Mouse (Mus musculus) hindbrain, embryonic 15.5 days (tissue): ENCODE results near the gene Cacna1f. TPM values are rescaled to one million over a fixed set of nuclear protein-coding genes. Genes with fewer than 3 reads are reported as not detected.

Experiments used
- ATAC-seq: fragments of 200-750 bp; cut with Nextera tagmentation; 2 replicates; pipeline ENCODE4 v1.8.0; 2017; ENCODE audit warnings: low read depth, moderate number of reproducible peaks, moderate TSS enrichment; ENCODE audit not compliant: low FRiP score
- H3K27ac ChIP-seq: fragments of 300-500 bp; sonication (generic); replicated peaks from 2 replicates; pipeline ENCODE4 v1.5.1; 2015; ENCODE audit warnings: mild to moderate bottlenecking, inconsistent platforms
- H3K27me3 ChIP-seq: fragments of 300-500 bp; sonication (generic); 2 replicates; pipeline ENCODE4 v1.6.1; 2015; ENCODE audit warnings: control low read depth, inconsistent platforms
- H3K36me3 ChIP-seq: fragments of 300-500 bp; sonication (generic); 2 replicates; pipeline ENCODE4 v1.6.1; 2015; ENCODE audit warnings: control low read depth, inconsistent platforms
- H3K4me1 ChIP-seq: fragments of 300-500 bp; sonication (generic); replicated peaks from 2 replicates; pipeline ENCODE4 v1.6.1; 2015; ENCODE audit warnings: control low read depth, inconsistent platforms
- H3K4me2 ChIP-seq: fragments of 300-500 bp; sonication (generic); 2 replicates; pipeline ENCODE4 v1.6.1; 2015; ENCODE audit warnings: moderate library complexity, mild to moderate bottlenecking, inconsistent platforms
- H3K4me3 ChIP-seq: fragments of 300-500 bp; sonication (generic); 2 replicates; pipeline ENCODE4 v1.5.1; 2015; ENCODE audit warnings: mild to moderate bottlenecking, inconsistent platforms
- H3K9ac ChIP-seq: fragments of 300-500 bp; sonication (generic); 2 replicates; pipeline ENCODE4 v1.6.1; 2015; ENCODE audit warnings: inconsistent platforms
- H3K9me3 ChIP-seq: fragments of 300-500 bp; sonication (generic); 2 replicates; pipeline ENCODE4 v1.6.1; 2016; ENCODE audit warnings: control low read depth, inconsistent platforms
- WGBS: fragments of 180-500 bp; shearing (Covaris S2); methylation state at CpG from one replicate; pipeline ENCODE4 v1.1.7; 2015; 5-methylcytosine and 5-hydroxymethylcytosine counted together
- polyA plus RNA-seq: library from polyadenylated mRNA; unstranded; fragments of >200 nt; fragmentation: Nextera tagmentation; extraction: Ambion mirVana; gene quantifications from 2 replicates; pipeline ENCODE4 v1.2.1, GENCODE M21; 2015

Gene Cacna1f
- polyA plus RNA-seq, 1 experiment from 2014 or later: 0.14 TPM

GRCm38 (mm10) chrX:7638401-7639091 is 31.7 kb downstream of the Cacna1f start, which contains the start of gene Syp:
Syp (plus strand) TSS chrX:7638471.
- Histone ChIP-seq H3K27me3 (no peaks in the 10 kb centered on the region), H3K9ac (peak within 1 kb of the TSS; percentile 64), H3K27ac (peak within 1 kb of the TSS; percentile 87), H3K9me3 (no peaks in the 10 kb centered on the region), H3K4me1 (0 out of 2 replicates have a peak, but pooled peaks cover 6% of the 10 kb centered on the region), H3K4me2 (peak within 1 kb of the TSS; percentile 63), H3K36me3 (no peaks in the 10 kb centered on the region), H3K4me3 (peak within 1 kb of the TSS; percentile 51)
- 20% methylated on average over 36 of the region's 42 CpGs for WGBS
- ATAC-seq: peak; percentile 88

- H3K27me3 ChIP-seq: no peaks in the 10 kb centered on the region
- H3K9ac ChIP-seq: peak overlapping the region; percentile 64
- no peaks in the 10 kb centered on the region for H3K36me3 ChIP-seq
- peak overlapping the region; percentile 51 for H3K4me3 ChIP-seq
- H3K4me1 ChIP-seq: 0 out of 2 replicates have a peak, but pooled peaks cover 6% of the 10 kb centered on the region
- peak overlapping the region; percentile 87 for H3K27ac ChIP-seq
- peak overlapping the region; percentile 63 for H3K4me2 ChIP-seq
- 27% methylated on average over 13 of the region's 13 CpGs for WGBS
- peak; percentile 36 for ATAC-seq
- no peaks in the 10 kb centered on the region for H3K9me3 ChIP-seq
These were observed 32.8 kb downstream of the Cacna1f start for GRCm38 (mm10) chrX:7639536-7640325.

GRCm38 (mm10) chrX:7640785-7641184 is 33.9 kb downstream of the Cacna1f start:
- Histone ChIP-seq H3K4me1 (0 out of 2 replicates have a peak, but pooled peaks cover 6% of the 10 kb centered on the region), H3K4me2 (peak overlapping the region; percentile 63), H3K27me3 (no peaks in the 10 kb centered on the region), H3K4me3 (peak overlapping the region; percentile 22; the same call in 1 of the 2 replicates), H3K9ac (0 out of 2 replicates have a peak overlapping the region, but pooled peaks have one; percentile 16), H3K27ac (no peak overlapping the region), H3K36me3 (no peaks in the 10 kb centered on the region), H3K9me3 (no peaks in the 10 kb centered on the region)
- 63% methylated on average over 10 of the region's 12 CpGs for WGBS
- no peak for ATAC-seq

- H3K4me2 ChIP-seq: no peak overlapping the region
- no peaks in the 10 kb centered on the region for H3K9me3 ChIP-seq
- no peaks in the 10 kb centered on the region for H3K27me3 ChIP-seq
- H3K9ac ChIP-seq: no peak overlapping the region
- no peak overlapping the region for H3K27ac ChIP-seq
- 20% methylated on average over 5 of the region's 5 CpGs for WGBS
- H3K4me3 ChIP-seq: no peak overlapping the region
- no peaks in the 10 kb centered on the region for H3K36me3 ChIP-seq
- ATAC-seq: no peak
- H3K4me1 ChIP-seq: peaks cover 11% of the 10 kb centered on the region
These were observed 38.5 kb downstream of the Cacna1f start for GRCm38 (mm10) chrX:7645349-7645748.

- peak overlapping the region; percentile 75 for H3K27ac ChIP-seq
- peak overlapping the region; percentile 19; the same call in 1 of the 2 replicates for H3K9ac ChIP-seq
- H3K4me2 ChIP-seq: peak overlapping the region; percentile 55
- peak overlapping the region; percentile 37 for H3K4me3 ChIP-seq
- H3K4me1 ChIP-seq: peaks cover 4% of the 10 kb centered on the region
- no peaks in the 10 kb centered on the region for H3K27me3 ChIP-seq
- WGBS: 13% methylated on average over 25 of the region's 25 CpGs
- H3K36me3 ChIP-seq: no peaks in the 10 kb centered on the region
- ATAC-seq: peak; percentile 95
- H3K9me3 ChIP-seq: no peaks in the 10 kb centered on the region
These were observed 41.9 kb downstream of the Cacna1f start for GRCm38 (mm10) chrX:7648671-7649304.

- WGBS: 18% methylated on average over 26 of the region's 26 CpGs
- Histone ChIP-seq H3K4me1 (no peaks in the 10 kb centered on the region), H3K9me3 (no peaks in the 10 kb centered on the region), H3K4me2 (peak within 1 kb of the TSS; percentile 52), H3K36me3 (no peaks in the 10 kb centered on the region), H3K27ac (no peak within 1 kb of the TSS), H3K4me3 (peak within 1 kb of the TSS; percentile 30), H3K9ac (peak within 1 kb of the TSS; percentile 22; the same call in 1 of the 2 replicates), H3K27me3 (no peaks in the 10 kb centered on the region)
- peak; percentile 61; the same call in 1 of the 2 replicates for ATAC-seq
These were observed 50.3 kb downstream of the Cacna1f start, which contains the start of gene Prickle3 for GRCm38 (mm10) chrX:7657221-7657639. Prickle3 (plus strand) TSS chrX:7657260.

GRCm38 (mm10) chrX:7658031-7658784 is 51.3 kb downstream of the Cacna1f start:
- no peaks in the 10 kb centered on the region for H3K9me3 ChIP-seq
- no peaks in the 10 kb centered on the region for H3K27me3 ChIP-seq
- H3K9ac ChIP-seq: no peak overlapping the region
- no peak overlapping the region for H3K4me3 ChIP-seq
- H3K4me2 ChIP-seq: peak overlapping the region; percentile 1; the same call in 1 of the 2 replicates
- H3K4me1 ChIP-seq: no peaks in the 10 kb centered on the region
- peak; percentile 48; the same call in 1 of the 2 replicates for ATAC-seq
- 29% methylated on average over 15 of the region's 15 CpGs for WGBS
- H3K27ac ChIP-seq: no peak overlapping the region
- no peaks in the 10 kb centered on the region for H3K36me3 ChIP-seq

GRCm38 (mm10) chrX:7658785-7659589 is 52.1 kb downstream of the Cacna1f start:
- no peak overlapping the region for H3K4me3 ChIP-seq
- no peak overlapping the region for H3K27ac ChIP-seq
- 0 out of 2 replicates have a peak, but pooled peaks have one; percentile 19 for ATAC-seq
- H3K9ac ChIP-seq: no peak overlapping the region
- H3K27me3 ChIP-seq: no peaks in the 10 kb centered on the region
- no peaks in the 10 kb centered on the region for H3K36me3 ChIP-seq
- no peaks in the 10 kb centered on the region for H3K9me3 ChIP-seq
- 47% methylated on average over 11 of the region's 11 CpGs for WGBS
- no peaks in the 10 kb centered on the region for H3K4me1 ChIP-seq
- H3K4me2 ChIP-seq: no peak overlapping the region

- no peaks in the 10 kb centered on the region for H3K9me3 ChIP-seq
- ATAC-seq: no peak
- 88% methylated on average over 4 of the region's 4 CpGs for WGBS
These were observed 54.2 kb downstream of the Cacna1f start for GRCm38 (mm10) chrX:7661086-7661485.

GRCm38 (mm10) chrX:7662936-7663335 is 56.1 kb downstream of the Cacna1f start:
- Histone ChIP-seq H3K4me2 (no peak overlapping the region), H3K4me3 (no peak overlapping the region), H3K9me3 (no peaks in the 10 kb centered on the region), H3K27me3 (no peaks in the 10 kb centered on the region), H3K9ac (no peak overlapping the region), H3K27ac (no peak overlapping the region), H3K36me3 (no peaks in the 10 kb centered on the region), H3K4me1 (no peaks in the 10 kb centered on the region)
- WGBS: 92% methylated on average over 3 of the region's 3 CpGs
- ATAC-seq: no peak

More at GRCm38 (mm10) chrX:7661086-7661485, 54.2 kb downstream of the Cacna1f start:
- no peak overlapping the region for H3K27ac ChIP-seq
- no peaks in the 10 kb centered on the region for H3K36me3 ChIP-seq
- H3K4me3 ChIP-seq: no peak overlapping the region
- no peak overlapping the region for H3K4me2 ChIP-seq
- no peaks in the 10 kb centered on the region for H3K27me3 ChIP-seq
- H3K4me1 ChIP-seq: no peaks in the 10 kb centered on the region
- H3K9ac ChIP-seq: no peak overlapping the region
